Mouse (Mus musculus) MEL (cell line): ENCODE results near the gene Mrpl27. TPM values are rescaled to one million over a fixed set of nuclear protein-coding genes. Genes with fewer than 3 reads are reported as not detected.

Source experiments
- DNase-seq: peaks from one replicate; pipeline ENCODE4 v3.0.0; 2011; ENCODE audit warnings: low read depth, low spot score
- H3K27ac ChIP-seq: 2 replicates; pipeline ENCODE4 v1.5.1; 2012; ENCODE audit warnings: low read depth, mild to moderate bottlenecking, control low read depth, low read length, moderate library complexity; ENCODE audit not compliant: control insufficient read depth
- H3K27me3 ChIP-seq, 2 experiments: fragments of 150-350 bp in 1 of 2; sonication (generic) in 1 of 2; 2 replicates each; pipeline ENCODE4 v1.6.1; 2012; ENCODE audit warnings: low read length in 2 of 2, mild to moderate bottlenecking in 2 of 2, improper control_type of control experiment in 1 of 2, moderate library complexity in 1 of 2; ENCODE audit not compliant: insufficient read depth in 2 of 2, control insufficient read depth in 1 of 2
- H3K36me3 ChIP-seq, 2 experiments: 2 replicates each; pipeline ENCODE4 v1.6.1; 2012 to 2014; ENCODE audit warnings: low read length in 2 of 2, improper control_type of control experiment in 1 of 2, inconsistent platforms in 1 of 2, mild to moderate bottlenecking in 1 of 2; ENCODE audit not compliant: insufficient read depth in 2 of 2, control insufficient read depth in 1 of 2
- H3K4me1 ChIP-seq, 2 experiments: fragments of 150-350 bp in 1 of 2; sonication (generic) in 1 of 2; 2 replicates each; pipeline ENCODE4 v1.6.1; 2012; ENCODE audit warnings: low read length in 2 of 2, improper control_type of control experiment in 1 of 2, mild to moderate bottlenecking in 1 of 2; ENCODE audit not compliant: insufficient read depth in 2 of 2, control insufficient read depth in 1 of 2
- H3K4me3 ChIP-seq, 2 experiments: fragments of 150-350 bp in 1 of 2; sonication (generic) in 1 of 2; 2 replicates each; pipeline ENCODE4 v1.5.1; 2012; ENCODE audit warnings: low read depth in 2 of 2, low read length in 2 of 2, mild to moderate bottlenecking in 2 of 2, moderate library complexity in 2 of 2, control low read depth in 1 of 2, improper control_type of control experiment in 1 of 2; ENCODE audit not compliant: control insufficient read depth in 1 of 2, insufficient read depth in 1 of 2
- H3K79me2 ChIP-seq: 2 replicates; pipeline ENCODE4 v1.6.1; 2012; ENCODE audit warnings: mild to moderate bottlenecking, low read length, moderate library complexity; ENCODE audit not compliant: control insufficient read depth, poor library complexity, insufficient read depth
- H3K9ac ChIP-seq: 2 replicates; pipeline ENCODE4 v1.6.1; 2012; ENCODE audit warnings: low read depth, mild to moderate bottlenecking, control low read depth, low read length, moderate library complexity; ENCODE audit not compliant: control insufficient read depth, poor library complexity, severe bottlenecking
- H3K9me3 ChIP-seq: fragments of 150-350 bp; sonication (generic); replicated peaks from 2 replicates; pipeline ENCODE4 v1.6.1; 2012; ENCODE audit warnings: mild to moderate bottlenecking, low read length, improper control_type of control experiment, moderate library complexity; ENCODE audit not compliant: insufficient read depth
- CHD1 ChIP-seq: IDR thresholded peaks from 2 replicates; pipeline ENCODE4 v1.6.1; 2012; ENCODE audit warnings: low read depth, mild to moderate bottlenecking, inconsistent platforms, low read length, improper control_type of control experiment
- E2F4 ChIP-seq: IDR thresholded peaks from 2 replicates; pipeline ENCODE4 v1.6.1; 2011; ENCODE audit warnings: low read depth, low read length, improper control_type of control experiment, borderline replicate concordance
- ETS1 ChIP-seq: IDR thresholded peaks from 2 replicates; pipeline ENCODE4 v1.6.1; 2012; ENCODE audit warnings: low read depth, mild to moderate bottlenecking, inconsistent platforms, low read length, improper control_type of control experiment, moderate library complexity
- GATA1 ChIP-seq: IDR thresholded peaks from 2 replicates; pipeline ENCODE4 v1.6.1; 2011; ENCODE audit warnings: low read depth, low read length, improper control_type of control experiment
- MAFK ChIP-seq: IDR thresholded peaks from 2 replicates; pipeline ENCODE4 v1.6.1; 2011; ENCODE audit warnings: low read depth, mild to moderate bottlenecking, low read length, improper control_type of control experiment, borderline replicate concordance
- MAX ChIP-seq: IDR thresholded peaks from 2 replicates; pipeline ENCODE4 v1.6.1; 2011; ENCODE audit warnings: low read length, improper control_type of control experiment
- MEF2A ChIP-seq: IDR thresholded peaks from 2 replicates; pipeline ENCODE4 v1.6.1; 2014; ENCODE audit warnings: low read depth, mild to moderate bottlenecking, inconsistent platforms, low read length, improper control_type of control experiment; ENCODE audit not compliant: poor library complexity, insufficient replicate concordance, severe bottlenecking; ENCODE audit errors: extremely low read depth
- MXI1 ChIP-seq: IDR thresholded peaks from 2 replicates; pipeline ENCODE4 v1.6.1; 2011; ENCODE audit warnings: mild to moderate bottlenecking, low read depth, low read length, improper control_type of control experiment
- MYB ChIP-seq: IDR thresholded peaks from 2 replicates; pipeline ENCODE4 v1.6.1; 2011; ENCODE audit warnings: mild to moderate bottlenecking, low read depth, low read length, improper control_type of control experiment
- MYC ChIP-seq: IDR thresholded peaks from 2 replicates; pipeline ENCODE4 v1.6.1; 2011; ENCODE audit warnings: low read depth, mild to moderate bottlenecking, low read length, improper control_type of control experiment, moderate library complexity
- POLR2AphosphoS2 ChIP-seq: IDR thresholded peaks from 2 replicates; pipeline ENCODE4 v1.6.1; 2011; ENCODE audit warnings: low read length, improper control_type of control experiment
- POLR2AphosphoS5 ChIP-seq: IDR thresholded peaks from 2 replicates; pipeline ENCODE4 v1.6.1; 2012; ENCODE audit warnings: low read depth, borderline replicate concordance, mild to moderate bottlenecking, inconsistent platforms, low read length, moderate library complexity, mixed read lengths
- SIN3A ChIP-seq: IDR thresholded peaks from 2 replicates; pipeline ENCODE4 v1.6.1; 2012; ENCODE audit warnings: low read length, improper control_type of control experiment, inconsistent platforms
- ZC3H11A ChIP-seq: IDR thresholded peaks from 2 replicates; pipeline ENCODE4 v1.6.1; 2012; ENCODE audit warnings: low read depth, mild to moderate bottlenecking, inconsistent platforms, low read length, improper control_type of control experiment
- ZKSCAN1 ChIP-seq: IDR thresholded peaks from 2 replicates; pipeline ENCODE4 v1.6.1; 2012; ENCODE audit warnings: low read depth, mild to moderate bottlenecking, inconsistent platforms, low read length, improper control_type of control experiment, moderate library complexity
- ZMIZ1 ChIP-seq: IDR thresholded peaks from 2 replicates; pipeline ENCODE4 v1.6.1; 2012; ENCODE audit warnings: low read depth, mild to moderate bottlenecking, inconsistent platforms, low read length, improper control_type of control experiment, moderate library complexity
- ZNF384 ChIP-seq: IDR thresholded peaks from 2 replicates; pipeline ENCODE4 v1.6.1; 2012; ENCODE audit warnings: low read depth, mild to moderate bottlenecking, inconsistent platforms, low read length, improper control_type of control experiment
- polyA plus RNA-seq, 2 experiments: library from polyadenylated mRNA; stranded (reverse) in 1 of 2; unstranded in 1 of 2; fragments of >175 nt in 1 of 2; fragments of >200 nt in 1 of 2; gene quantifications; 2 replicates each; pipeline versions ENCODE4 v1.2.1 to v1.2.4; 2012; ENCODE audit warnings: low replicate concordance in 2 of 2, low read depth in 1 of 2; ENCODE audit not compliant: insufficient read length in 2 of 2, insufficient read depth in 1 of 2, missing spikeins in 1 of 2
- total RNA-seq: library from RNA; depleted of rRNA; stranded (reverse); fragments of 300-350 nt; gene quantifications from 2 replicates; pipeline ENCODE4 v1.2.3, GENCODE M21; 2012

Mrpl27 gene
- total and polyA plus RNA-seq, 3 experiments = 102 to 129 TPM; not detected in 1

DNA sequence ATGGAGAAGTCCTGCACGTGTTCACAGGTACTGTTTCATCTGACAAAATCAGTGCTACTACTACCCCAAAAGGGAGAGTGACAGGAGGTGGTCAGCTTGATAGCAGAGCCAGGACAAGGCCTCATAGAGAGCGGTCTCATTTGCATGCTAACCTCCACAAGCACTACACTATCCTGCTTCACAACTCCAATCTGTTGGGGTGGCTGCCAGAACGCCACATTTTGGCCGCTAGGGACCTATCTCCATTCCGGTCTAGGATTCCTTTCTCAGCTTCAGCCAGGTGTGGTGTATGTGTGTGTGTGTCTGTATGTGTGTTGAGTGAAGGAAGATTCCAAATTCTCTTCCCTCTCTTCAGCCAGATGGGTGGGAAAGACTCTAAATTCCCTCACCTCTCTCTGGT lies 21.9 kb downstream of the Mrpl27 start:
- H3K36me3 ChIP-seq = no peaks in the 10 kb centered on the region; a peak in 1 of 4 replicates
- TF ChIP-seq ETS1 (no peak), MAX (no peak), E2F4 (no peak), MEF2A (no peak), GATA1 (no peak), POLR2AphosphoS5 (no peak), ZKSCAN1 (no peak)
- no peak overlapping the region for H3K4me3 ChIP-seq
- H3K27ac ChIP-seq = no peak overlapping the region
- H3K4me1 ChIP-seq = peaks cover 0 to 7% of the 10 kb centered on the region in 2 experiments; a peak in 2 of 4 replicates
- H3K9ac ChIP-seq = no peak overlapping the region
- H3K79me2 ChIP-seq = peaks cover 3% of the 10 kb centered on the region; the same call in 1 of the 2 replicates
- H3K27me3 ChIP-seq = peaks cover 0 to 2% of the 10 kb centered on the region in 2 experiments; a peak in 2 of 4 replicates
- no peak for DNase-seq
- no peaks in the 10 kb centered on the region for H3K9me3 ChIP-seq

DNA sequence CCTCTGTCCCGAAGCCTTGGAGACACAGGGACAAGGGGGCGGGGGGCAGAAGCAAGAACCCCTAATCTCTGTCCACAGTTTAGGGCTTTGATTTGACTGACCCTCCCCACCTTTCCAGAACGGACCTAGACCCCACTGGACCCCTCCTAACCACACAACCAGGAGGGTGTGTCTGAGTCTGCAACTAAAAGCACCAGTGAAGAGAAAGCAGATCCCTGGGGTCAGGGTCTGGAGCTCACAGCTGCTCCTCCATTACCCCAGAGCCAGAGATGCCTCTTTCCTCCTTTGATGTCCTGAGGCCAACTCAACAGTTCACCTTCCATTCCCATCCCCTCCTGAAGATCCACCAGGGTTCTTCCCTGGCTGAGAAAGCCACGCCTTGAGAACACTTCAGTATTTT lies 22.7 kb downstream of the Mrpl27 start:
- Histone ChIP-seq H3K27ac (no peak overlapping the region), H3K9me3 (no peaks in the 10 kb centered on the region), H3K4me3 (peak overlapping the region; percentile 80 to 84), H3K27me3 (peaks cover 0 to 2% of the 10 kb centered on the region in 2 experiments; a peak in 2 of 4 replicates), H3K9ac (peak overlapping the region; percentile 87), H3K4me1 (peaks cover 0 to 7% of the 10 kb centered on the region in 2 experiments; a peak in 2 of 4 replicates), H3K79me2 (peaks cover 3% of the 10 kb centered on the region; the same call in 1 of the 2 replicates), H3K36me3 (no peaks in the 10 kb centered on the region; a peak in 1 of 4 replicates)
- TF ChIP-seq POLR2AphosphoS2 (no peak), MYC (no peak), POLR2AphosphoS5 (no peak), MEF2A (no peak), ZNF384 (peak; percentile 56), MAFK (no peak), ZMIZ1 (no peak), ZC3H11A (no peak), SIN3A (0 out of 2 replicates have a peak, but pooled peaks have one; percentile 27), MXI1 (no peak), MYB (no peak), MAX (no peak), CHD1 (no peak)
- DNase-seq = no peak
